Mouse (Mus musculus) testis, postnatal 14 days (tissue): Measurements from ENCODE around the gene Tead1.

Experiments
- DNase-seq: peaks from one replicate; pipeline ENCODE4 v3.0.0; 2021; ENCODE audit warnings: low spot score

Tead1 gene

DNA sequence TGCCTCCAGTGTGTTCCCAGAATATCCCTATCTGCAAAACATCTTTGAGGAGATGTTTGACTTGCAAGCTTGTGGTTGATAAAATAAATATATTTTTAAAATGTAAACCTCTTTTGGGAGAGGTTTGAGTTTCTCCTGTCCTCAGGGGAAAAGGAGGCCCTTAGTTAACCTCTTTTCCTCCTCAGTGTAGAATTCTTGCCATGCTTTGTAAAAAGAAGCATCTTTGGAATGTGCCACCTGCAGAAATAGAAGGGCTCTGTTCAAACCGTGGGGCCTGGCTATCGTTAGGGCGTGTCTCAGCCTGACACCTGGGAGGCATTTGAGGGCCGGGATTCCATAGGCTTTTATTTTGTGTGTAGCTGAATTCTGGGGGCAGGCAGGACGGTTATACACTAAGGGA is 51.1 kb downstream of the Tead1 start:
- DNase-seq, result no peak

DNA sequence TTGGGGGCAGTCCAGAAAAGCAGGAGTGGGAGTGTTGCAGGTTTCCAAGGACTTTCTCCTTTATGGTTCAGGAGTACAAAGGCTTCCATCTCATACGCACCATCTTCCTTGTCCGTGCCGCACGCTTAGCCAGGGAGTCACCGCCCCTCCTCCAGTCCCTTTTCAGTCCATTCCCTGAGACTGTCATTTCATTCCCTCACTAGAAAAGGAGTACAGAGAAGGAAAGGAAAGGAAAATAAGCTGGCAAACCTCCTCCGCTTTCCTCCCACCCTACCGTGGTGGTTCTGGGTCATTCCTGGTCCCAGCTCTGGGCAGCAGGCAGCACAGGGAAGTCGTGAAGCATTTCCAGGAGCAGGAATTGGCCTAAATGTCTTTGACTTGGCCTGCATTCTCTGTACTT is 52.5 kb downstream of the Tead1 start:
- no peak for DNase-seq

DNA sequence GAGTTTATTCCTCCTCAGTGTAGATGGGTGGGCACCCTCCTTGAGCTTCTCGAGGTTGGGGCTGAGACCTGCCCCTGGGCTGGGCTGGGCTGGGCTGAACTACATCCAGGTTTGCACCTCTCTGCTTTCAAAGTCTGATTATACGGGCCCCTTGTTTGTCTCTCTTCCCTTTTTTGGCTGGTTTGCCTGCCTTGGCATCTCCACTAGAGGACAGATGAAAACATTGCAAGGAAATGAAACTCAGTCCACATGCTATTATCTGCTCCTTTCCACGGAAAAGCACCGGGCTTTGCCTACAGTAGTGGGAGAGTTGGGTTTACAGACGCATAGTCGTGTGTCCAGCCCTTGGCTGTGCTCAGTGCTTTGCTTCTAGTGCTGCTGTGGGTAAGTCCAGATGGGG is 60.1 kb downstream of the Tead1 start:
- no peak for DNase-seq

GRCm38 (mm10) chr7:112741790-112742189 is 62.7 kb downstream of the Tead1 start:
- DNase-seq, result no peak

- no peak for DNase-seq
Observed at GRCm38 (mm10) chr7:112743063-112743462, 63.9 kb downstream of the Tead1 start.

DNA sequence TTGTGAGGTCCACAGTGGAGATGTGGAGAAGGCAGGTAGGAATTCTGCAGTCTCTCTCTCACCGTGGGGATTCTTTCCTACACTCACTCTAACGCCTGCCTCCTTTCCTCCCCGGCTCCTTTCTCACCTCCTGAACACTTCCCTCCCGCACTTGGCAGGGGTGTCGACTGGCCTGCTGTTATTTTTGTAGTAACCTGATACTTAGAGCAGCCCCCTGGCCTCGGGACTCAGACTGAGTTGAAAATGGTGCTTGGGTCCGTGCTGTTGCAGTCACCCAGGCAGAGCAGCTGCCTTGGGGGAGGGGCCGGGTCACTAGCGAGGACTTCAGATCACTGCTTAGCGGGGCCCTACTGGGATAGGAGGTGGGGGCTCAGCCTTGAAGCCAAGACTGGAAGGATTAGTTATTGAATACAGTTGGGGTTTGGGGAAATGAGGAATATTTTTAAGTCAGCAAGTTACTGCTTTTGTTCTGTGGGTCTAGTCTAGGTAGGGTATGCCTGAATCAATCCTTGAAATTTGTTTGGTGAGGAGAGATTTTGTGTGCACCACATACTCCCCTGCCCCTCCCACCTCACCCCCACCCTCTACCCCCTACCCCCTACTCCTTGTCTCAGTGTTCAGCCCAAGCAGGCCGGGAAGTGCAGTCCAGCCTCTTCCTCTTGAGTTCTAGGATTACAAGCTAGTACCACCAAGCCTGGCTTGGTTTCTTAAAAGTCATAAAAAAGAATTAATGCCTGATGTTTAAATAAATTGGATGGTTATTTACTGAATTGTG is 64.7 kb downstream of the Tead1 start:
- peak; percentile 17 for DNase-seq

- no peak for DNase-seq
Observed at GRCm38 (mm10) chr7:112747187-112747586, 68.1 kb downstream of the Tead1 start.

- no peak for DNase-seq
Observed at GRCm38 (mm10) chr7:112747836-112748235, 68.7 kb downstream of the Tead1 start.

GRCm38 (mm10) chr7:112748327-112748726 is 69.2 kb downstream of the Tead1 start:
- no peak for DNase-seq

- DNase-seq, result no peak
Observed at GRCm38 (mm10) chr7:112750101-112750500, 71.0 kb downstream of the Tead1 start.

DNA sequence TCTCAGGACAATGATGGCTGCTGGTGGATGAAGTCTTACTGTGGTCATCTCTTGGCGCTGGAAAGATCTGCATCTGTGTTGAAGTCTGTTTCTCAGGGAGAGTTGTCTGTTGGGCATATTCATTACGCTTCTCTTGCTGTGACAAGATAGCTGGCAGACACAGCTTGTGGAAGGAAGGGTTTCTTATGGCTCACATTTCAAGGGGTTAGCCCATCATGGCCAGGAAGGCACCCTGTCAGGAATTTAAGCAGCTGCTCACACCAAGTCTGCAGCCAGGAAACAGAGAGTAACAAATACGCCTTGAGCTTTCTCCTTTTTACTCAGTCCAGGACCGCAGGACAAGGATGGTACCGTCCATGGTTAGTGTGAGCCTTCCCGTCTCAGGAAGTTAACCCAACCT is 73.2 kb downstream of the Tead1 start:
- DNase-seq, result no peak

DNA sequence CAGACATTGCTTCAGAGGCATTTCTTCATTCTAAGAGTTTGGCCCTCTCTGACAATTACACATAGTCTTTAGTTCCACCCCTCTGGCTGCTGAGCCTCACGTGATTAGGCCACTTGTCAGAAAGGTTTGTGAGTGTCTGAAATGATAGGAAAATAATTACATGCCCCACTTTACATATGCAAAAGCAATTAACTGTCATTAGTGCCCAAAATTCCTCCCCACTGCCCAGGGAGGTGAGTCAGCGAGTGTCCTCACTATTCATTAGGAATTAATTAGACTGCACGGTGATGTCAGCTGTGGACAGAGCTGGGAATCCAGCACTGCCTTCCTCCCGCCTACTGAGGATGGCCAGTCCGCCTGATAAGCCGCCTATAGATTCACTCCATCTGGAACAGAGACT is 74.2 kb downstream of the Tead1 start:
- no peak for DNase-seq

DNA sequence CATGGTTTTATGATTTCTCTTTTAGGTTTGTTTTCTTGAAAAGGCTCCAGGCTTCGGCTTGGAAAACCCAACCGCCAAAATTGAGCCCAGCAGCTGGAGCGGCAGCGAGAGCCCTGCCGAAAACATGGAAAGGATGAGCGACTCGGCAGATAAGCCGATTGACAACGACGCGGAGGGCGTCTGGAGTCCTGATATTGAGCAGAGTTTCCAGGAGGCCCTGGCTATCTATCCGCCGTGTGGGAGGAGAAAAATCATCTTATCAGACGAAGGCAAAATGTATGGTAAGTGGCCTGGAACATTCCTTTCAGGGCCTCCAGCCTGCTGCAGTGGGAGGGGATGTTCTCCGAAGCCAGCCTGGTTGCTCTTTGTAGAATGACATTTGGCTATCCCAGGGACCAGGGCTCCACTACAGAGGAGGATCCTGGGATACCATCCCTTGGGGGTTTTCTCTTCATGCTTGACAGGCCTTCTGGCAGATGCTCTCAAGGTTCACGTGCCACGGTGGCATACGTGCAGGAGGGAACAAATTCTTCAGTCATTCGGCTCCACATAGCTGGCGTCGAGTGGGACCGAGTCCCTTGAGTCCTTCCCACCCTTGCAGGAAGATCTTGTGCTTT is 80.3 kb downstream of the Tead1 start:
- peak; percentile 23 for DNase-seq

DNA sequence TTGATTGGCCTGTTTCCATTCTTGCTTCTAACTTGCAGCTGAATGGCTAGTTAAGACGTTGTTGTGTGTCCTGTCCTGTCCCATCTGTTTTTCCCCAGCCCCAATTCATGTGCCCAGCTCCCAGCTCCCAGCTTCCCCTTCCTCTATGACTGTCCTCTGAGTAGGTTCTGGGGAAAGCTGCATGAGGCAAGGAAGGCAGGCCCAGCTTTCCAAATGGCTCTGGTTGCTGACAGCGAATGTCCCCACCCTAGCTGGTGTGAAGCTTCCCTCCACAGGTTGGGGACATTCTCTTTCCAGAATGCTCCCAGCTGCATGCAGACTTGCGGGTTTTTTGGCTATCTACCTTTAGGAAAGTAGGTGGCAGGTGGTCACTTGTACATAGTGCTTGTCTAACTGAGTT is 81.2 kb downstream of the Tead1 start:
- DNase-seq, result no peak

GRCm38 (mm10) chr7:112760782-112761181 is 81.7 kb downstream of the Tead1 start:
- no peak for DNase-seq

DNA sequence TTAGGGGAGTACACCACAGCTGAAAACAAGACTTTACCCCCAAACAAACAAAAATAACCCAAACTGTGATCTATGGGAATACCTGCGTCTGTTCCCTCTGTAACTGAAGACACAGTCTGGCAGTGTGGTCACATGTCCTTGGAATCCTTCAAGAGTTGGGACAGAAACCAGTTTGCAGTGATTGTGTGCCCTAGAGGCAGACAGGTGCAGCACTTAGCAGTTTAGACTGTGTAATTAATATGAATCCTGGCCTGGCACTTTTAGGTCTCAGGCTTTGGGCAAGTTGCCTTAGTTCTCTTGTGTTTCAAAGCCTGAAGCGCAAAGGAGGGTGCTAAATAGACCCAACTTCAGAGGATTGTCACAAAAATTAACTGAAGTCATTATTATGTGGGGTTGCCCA is 83.8 kb downstream of the Tead1 start:
- no peak for DNase-seq

- DNase-seq, result no peak
Observed at GRCm38 (mm10) chr7:112763513-112763912, 84.4 kb downstream of the Tead1 start.

DNA sequence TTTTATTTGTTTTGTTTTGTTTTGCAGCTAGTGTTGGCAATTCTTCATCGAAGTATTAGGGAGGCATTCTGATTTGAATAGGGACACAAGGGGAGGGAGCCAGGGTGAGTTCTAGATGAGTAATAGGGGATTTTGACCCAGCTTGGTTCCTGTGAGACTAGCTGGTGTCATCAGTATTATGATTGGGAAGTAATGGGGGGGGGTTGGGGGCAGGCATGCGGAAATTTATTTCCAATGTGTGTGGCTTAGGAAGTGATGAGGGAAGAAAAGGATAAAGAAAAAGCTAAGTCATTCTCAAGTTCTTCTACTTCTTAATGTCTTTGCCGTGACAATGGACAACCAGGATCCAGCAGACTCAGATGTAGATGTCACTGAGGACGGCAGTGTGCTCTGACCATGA is 85.8 kb downstream of the Tead1 start:
- DNase-seq, result no peak

GRCm38 (mm10) chr7:112769866-112770265 is 90.7 kb downstream of the Tead1 start:
- no peak for DNase-seq

GRCm38 (mm10) chr7:112771461-112771860 is 92.3 kb downstream of the Tead1 start:
- DNase-seq, result no peak

DNA sequence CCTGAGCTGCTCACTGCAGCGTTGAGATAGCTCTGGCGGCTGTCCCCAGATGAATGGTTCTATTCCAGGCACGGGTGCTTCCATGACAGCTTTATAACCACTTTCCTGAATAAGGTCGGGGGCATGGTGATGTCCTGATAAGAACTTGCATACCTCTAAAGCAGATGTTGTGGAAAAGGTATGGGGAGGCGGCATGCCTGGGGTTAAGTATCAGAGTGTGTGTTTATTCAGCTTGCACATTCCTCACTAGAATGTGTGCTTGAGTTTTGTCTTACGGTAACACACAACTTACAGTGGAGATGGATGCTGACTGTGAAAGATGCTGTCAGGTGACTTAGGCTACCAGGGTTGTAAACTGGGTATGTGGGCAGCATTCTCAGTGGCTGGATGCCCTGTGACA is 93.7 kb downstream of the Tead1 start:
- DNase-seq, result no peak

DNA sequence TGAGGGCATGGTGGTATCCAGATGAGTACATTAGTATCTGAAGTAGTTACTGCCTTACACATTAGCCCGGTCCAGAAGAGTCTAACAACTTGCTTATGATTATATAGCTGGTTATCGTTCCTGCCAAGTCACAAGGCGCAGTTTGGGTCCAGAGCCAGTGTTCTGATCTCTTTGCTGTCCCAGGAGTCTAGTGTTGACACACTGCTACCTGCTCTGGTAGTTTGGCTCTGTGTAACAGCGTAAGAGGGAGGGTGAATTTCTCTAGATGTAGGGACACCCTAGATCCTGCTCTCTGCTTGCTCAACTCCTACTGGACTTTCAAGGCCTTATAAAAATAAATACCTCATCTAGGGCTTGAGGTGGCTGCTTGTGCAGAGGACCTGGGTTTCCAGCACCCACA is 94.5 kb downstream of the Tead1 start:
- no peak for DNase-seq

DNA sequence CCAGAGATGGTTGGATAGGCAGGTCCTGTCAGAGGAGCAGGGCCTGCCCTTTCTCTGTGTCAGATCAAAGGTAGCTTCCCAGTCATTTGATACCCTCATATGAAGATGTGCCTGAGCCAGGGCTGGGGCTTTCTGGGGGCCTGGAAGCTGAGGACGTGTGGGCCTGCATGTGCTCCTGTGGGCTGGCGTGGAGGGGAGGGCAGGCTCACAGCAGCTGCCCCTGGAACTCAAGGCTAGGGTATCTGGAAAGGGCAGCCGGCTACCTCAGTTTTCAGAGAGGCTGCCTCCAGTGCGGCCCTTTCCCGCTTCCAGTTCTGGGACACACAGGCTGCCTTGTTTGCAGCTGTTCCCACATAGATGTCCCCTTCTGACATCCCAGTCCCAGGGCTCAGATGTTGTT is 96.7 kb downstream of the Tead1 start:
- DNase-seq, result no peak

DNA sequence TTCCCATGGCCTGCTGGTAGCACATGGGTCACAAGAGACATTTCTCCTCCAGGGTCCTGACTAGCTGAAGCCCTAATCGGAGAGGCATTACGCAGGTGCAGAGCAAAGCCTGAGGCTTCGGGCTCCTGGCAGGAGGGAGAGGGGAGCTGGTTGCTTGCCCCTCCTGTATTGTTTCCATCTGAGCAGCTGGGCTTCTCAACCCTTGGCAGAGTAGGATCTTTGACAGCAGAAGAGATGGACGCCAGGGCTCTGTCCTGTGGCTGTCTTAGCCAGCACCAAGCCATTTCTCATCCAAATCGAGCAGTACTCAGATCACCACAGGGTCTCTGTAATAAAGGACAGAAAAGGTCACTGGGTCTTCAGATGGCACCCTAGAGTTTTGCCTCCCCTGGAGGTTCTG is 97.6 kb downstream of the Tead1 start:
- DNase-seq, result no peak
